Mouse (Mus musculus): ENCODE measurements at regions not wholly inside any gene's neighbourhood (a gene's known extent, or its start where the extent isn't known, plus 50 kb on each side); places are given as distances from the start of the nearest gene placed in this dataset.

GRCm38 (mm10) chr5:46278190-46278589 lies 420.8 kb upstream of the Lcorl start:
- no peak for DNase-seq (ENCODE audit: low read depth, low spot score)

- no peak for DNase-seq (ENCODE audit: low read depth, low spot score)
Measured at GRCm38 (mm10) chr5:46256730-46257129, 399.3 kb upstream of the Lcorl start.

- no peak for DNase-seq (ENCODE audit: low read depth, low spot score)
Measured at GRCm38 (mm10) chr5:46253940-46254339, 396.5 kb upstream of the Lcorl start.

- no peak for DNase-seq (ENCODE audit: low read depth, low spot score)
Measured at GRCm38 (mm10) chr5:46235364-46236067, 378.1 kb upstream of the Lcorl start.

- DNase-seq (ENCODE audit: low read depth, low spot score): no peak
Measured at GRCm38 (mm10) chr5:46232780-46233179, 375.4 kb upstream of the Lcorl start.

- no peak for DNase-seq (ENCODE audit: low read depth, low spot score)
Measured at GRCm38 (mm10) chr5:46228667-46229066, 371.3 kb upstream of the Lcorl start.

GRCm38 (mm10) chr5:46212845-46213468 lies 355.5 kb upstream of the Lcorl start:
- DNase-seq (ENCODE audit: low read depth, low spot score): no peak

- no peak for DNase-seq (ENCODE audit: low read depth, low spot score)
Measured at GRCm38 (mm10) chr5:46209076-46209475, 351.7 kb upstream of the Lcorl start.

GRCm38 (mm10) chr5:46203744-46204143 lies 346.3 kb upstream of the Lcorl start:
- DNase-seq (ENCODE audit: low read depth, low spot score): no peak

GRCm38 (mm10) chr5:46202457-46202772 lies 345.0 kb upstream of the Lcorl start:
- no peak for DNase-seq (ENCODE audit: low read depth, low spot score)

GRCm38 (mm10) chr5:46201639-46202456 lies 344.4 kb upstream of the Lcorl start:
- DNase-seq (ENCODE audit: low read depth, low spot score): no peak

- no peak for DNase-seq (ENCODE audit: low read depth, low spot score)
Measured at GRCm38 (mm10) chr5:46186908-46187307, 329.5 kb upstream of the Lcorl start.

GRCm38 (mm10) chr5:46182157-46182556 lies 324.7 kb upstream of the Lcorl start:
- DNase-seq (ENCODE audit: low read depth, low spot score): no peak

- DNase-seq (ENCODE audit: low read depth, low spot score): no peak
Measured at GRCm38 (mm10) chr5:46172315-46172714, 314.9 kb upstream of the Lcorl start.

- DNase-seq (ENCODE audit: low read depth, low spot score): no peak
Measured at GRCm38 (mm10) chr5:46160774-46161173, 303.4 kb upstream of the Lcorl start.

GRCm38 (mm10) chr5:46151973-46152372 lies 294.6 kb upstream of the Lcorl start:
- DNase-seq (ENCODE audit: low read depth, low spot score): no peak

GRCm38 (mm10) chr5:46150825-46151224 lies 293.4 kb upstream of the Lcorl start:
- DNase-seq (ENCODE audit: low read depth, low spot score): no peak

GRCm38 (mm10) chr5:46149851-46150615 lies 292.6 kb upstream of the Lcorl start:
- DNase-seq (ENCODE audit: low read depth, low spot score): no peak

- DNase-seq (ENCODE audit: low read depth, low spot score): no peak
Measured at GRCm38 (mm10) chr5:46139024-46139423, 281.6 kb upstream of the Lcorl start.

GRCm38 (mm10) chr5:46137695-46138094 lies 280.3 kb upstream of the Lcorl start:
- DNase-seq (ENCODE audit: low read depth, low spot score): no peak

GRCm38 (mm10) chr5:46108020-46108419 lies 250.6 kb upstream of the Lcorl start:
- DNase-seq (ENCODE audit: low read depth, low spot score): no peak

GRCm38 (mm10) chr5:46103350-46103749 lies 245.9 kb upstream of the Lcorl start:
- no peak for DNase-seq (ENCODE audit: low read depth, low spot score)
